Mouse (Mus musculus) lung, adult 2 months (tissue): ENCODE measurements around the gene Hoxa4.

Experiments
- CTCF ChIP-seq: fragments of 200-500 bp; IDR thresholded peaks from 2 replicates; pipeline ENCODE4 v1.5.1; 2011; ENCODE audit warnings: mild to moderate bottlenecking, low read length, control low read depth; ENCODE audit not compliant: insufficient read depth
- POLR2A ChIP-seq: fragments of 200-500 bp; IDR thresholded peaks from 2 replicates; pipeline ENCODE4 v1.6.1; 2011; ENCODE audit warnings: low read depth, mild to moderate bottlenecking, control low read depth, low read length, borderline replicate concordance; ENCODE audit errors: extremely low read depth

DNA sequence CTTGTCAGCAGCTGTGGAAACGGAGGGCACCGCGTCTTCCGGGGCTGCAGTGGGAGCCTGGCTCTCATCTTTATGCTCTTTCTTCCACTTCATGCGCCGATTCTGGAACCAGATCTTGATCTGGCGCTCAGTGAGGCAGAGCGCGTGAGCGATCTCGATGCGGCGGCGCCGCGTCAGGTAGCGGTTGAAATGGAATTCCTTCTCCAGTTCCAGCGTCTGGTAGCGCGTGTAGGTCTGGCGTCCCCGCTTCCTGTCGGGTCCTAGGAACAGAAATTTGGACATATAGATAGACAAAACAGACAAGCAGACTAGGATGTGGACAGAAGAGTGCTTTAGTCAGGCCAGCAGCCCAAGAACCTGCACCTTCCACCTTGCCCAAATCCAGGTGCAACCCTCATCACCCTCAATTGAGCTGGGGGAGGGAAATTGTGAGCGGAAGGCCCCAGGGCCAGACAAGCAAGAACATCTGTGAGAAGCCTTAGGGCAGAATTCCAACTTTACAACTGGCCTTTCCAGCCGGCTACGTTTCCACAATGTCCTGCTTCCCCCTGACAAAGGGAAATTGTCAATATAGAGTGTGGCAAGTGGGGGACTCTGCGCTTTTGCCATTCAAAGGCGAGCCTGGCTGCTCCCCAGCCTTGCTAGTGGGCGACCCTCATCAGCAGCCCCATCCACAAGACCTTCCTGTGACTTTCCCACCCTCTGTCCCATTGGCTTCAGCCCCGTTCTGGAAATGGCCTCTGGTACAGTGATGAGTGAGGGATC lies 24.4 kb upstream of the Hoxa4 start:
- no peak for TF ChIP-seq POLR2A
- TF ChIP-seq CTCF, result no peak
